Mouse (Mus musculus): Measurements from ENCODE around the gene Clhc1. TPM values are rescaled to one million over a fixed set of nuclear protein-coding genes. Genes with fewer than 3 reads are reported as not detected.
A peak's percentile ranks its signal among the peaks of the same experiment; 100 is the strongest.

Clhc1 gene
- total RNA-seq, 2 experiments from 2014 or later, result 0.37 TPM; not detected in 1

DNA sequence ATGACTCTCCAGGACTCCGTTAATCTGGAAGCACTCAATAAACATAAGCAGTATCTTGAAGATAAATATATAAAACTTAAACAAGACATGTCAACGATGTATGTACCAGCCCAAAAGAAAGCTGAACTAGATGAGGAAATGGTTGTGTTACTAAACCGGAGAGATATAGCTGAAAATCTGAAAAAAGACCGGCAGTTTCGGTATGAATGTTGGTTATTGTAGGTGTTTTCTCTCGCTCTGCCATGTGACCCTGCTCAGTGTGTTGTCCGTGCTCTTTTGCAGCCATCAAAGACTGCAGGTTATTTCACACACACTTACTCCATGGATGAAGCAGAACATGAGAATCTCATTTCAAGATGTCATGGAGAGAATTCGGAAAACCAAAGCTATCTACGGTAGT lies 12.7 kb downstream of the Clhc1 start:
- no peak for DNase-seq (ENCODE audit: low spot score in 2 of 2)

DNA sequence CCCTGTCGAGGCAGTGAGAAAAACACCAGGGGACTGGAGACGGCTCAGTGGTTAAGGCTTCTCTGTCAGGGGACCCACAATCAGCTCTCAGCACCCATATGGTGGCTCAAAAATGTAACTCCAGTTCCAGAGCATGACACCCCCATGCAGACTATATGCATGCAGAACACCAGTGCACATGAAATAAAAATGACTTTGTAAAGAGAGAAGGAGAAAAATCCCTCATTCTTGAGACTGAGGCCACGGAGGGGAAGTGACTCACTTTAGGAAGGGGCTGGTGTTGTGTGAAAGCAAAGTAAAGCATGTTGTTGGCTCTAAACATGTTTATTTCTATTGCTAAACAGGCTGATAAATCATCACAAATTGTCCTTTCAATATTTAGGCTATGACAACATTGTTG lies 13.2 kb downstream of the Clhc1 start:
- no peak for DNase-seq (ENCODE audit: low spot score in 2 of 2)

DNA sequence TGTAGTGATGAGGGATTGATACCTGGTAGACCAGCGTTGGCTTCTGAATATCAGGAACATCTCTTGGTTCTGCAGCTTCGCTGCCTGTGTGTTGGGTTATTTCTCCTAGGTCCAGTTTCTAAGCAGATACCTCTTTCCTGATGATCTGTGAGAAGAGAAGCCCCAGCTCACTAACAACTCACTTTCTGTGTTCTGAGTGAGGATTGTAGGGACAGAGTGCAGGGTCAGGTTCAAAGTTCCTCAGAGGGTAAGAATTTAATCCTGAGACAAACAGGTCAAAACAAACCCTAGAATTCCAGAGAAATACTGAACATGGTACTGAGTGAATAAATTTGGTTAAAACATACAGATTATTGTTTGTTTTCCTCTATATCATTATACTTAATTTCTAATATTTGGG lies 15.7 kb downstream of the Clhc1 start:
- no peak for DNase-seq (ENCODE audit: low spot score in 2 of 2)

DNA sequence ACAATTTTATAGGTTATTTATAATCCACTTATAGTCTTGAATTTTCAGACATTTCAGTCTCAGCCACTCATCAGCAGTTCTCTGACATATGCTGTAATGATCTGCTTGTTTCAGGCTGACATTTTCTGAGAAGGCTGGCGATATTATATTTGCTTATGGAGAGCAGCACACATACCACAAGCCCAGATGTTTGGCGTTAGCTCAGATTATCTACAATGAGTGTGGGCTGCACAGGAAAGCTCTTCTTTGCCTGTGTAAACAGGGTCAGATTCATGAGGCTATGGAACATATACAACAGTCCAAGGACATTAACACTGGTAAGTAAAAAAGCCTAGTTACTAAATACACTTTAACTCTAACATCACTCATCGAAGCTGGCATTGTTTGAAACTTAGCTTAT lies 23.8 kb downstream of the Clhc1 start:
- DNase-seq (ENCODE audit: low spot score in 2 of 2), result no peak

DNA sequence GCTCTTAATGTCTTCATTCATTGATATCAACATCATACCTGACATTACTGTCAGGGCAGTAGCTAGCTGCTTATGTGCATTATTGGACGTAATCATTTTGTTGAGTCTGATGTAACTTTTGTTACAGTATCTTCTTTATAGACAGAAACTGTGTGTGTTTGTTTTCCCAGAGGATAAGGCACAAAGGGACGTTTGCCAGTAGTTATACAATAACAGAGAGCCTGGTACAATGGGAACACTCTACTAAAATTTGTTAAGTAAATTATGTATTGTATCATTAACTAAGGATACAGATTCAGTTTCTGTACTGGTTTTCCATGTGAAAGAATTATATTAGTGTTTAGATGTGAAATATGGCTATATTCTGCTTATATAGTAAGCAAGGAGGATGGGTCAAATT lies 24.9 kb downstream of the Clhc1 start:
- no peak for DNase-seq (ENCODE audit: low spot score in 2 of 2)

DNA sequence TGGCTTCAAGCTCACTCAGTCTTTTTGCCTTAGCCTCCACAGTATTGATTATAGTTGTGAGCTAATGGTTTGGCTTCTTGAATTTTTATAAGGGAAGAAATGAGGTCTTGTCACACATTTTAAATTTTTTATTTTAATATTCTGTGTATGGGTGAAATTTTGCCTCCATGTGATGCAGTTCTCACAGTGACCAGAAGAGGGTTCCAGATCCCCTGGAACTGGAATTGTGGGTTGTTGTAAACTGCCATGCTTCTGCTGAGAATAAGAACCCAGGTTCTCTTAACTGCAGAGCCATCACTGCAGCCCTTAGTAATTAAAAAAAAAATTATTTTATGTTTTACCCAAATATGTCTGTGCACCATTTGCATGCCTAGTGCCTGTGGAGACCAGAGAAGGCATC lies 31.9 kb downstream of the Clhc1 start:
- DNase-seq (ENCODE audit: low spot score in 2 of 2), result no peak

DNA sequence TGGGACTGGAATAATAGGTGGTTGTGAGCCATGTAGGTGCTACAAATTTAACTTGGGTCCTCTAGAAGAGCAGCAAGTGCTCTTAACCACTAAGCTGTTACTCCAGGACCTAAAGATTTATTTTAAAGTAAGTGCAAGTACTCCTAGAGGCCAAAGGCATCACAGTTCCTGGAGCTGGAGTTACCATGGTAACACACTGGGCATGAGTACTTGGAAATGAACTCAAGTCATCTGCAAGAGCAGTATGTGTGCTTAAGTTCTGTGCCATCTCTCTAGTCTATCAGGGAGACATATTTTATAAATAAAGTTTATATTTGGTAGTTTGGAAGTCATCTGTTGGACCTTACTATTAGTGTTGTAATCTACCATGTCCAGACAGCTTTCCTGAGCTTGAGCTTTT lies 47.5 kb downstream of the Clhc1 start:
- DNase-seq (ENCODE audit: low spot score in 2 of 2), result no peak

DNA sequence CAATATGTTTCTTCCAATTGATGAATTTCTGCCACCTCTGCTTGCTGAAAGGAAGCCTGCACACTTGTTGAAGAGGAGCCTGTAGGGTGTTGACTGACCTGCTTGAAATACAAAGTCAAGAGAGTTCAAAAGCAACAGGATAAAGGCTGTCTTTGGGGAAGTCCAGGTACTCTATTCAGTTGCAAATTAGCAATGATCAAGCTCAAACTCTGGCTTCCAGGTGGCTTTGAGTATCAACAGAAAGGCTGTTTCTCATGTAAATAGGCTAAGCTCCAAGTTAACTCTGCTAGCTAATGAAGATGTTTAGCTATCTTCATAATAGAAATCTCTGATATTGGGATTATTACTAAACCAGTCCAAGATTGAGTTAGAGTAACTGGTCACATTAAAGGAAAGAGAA lies 49.4 kb downstream of the Clhc1 start:
- no peak for DNase-seq (ENCODE audit: low spot score in 2 of 2)

DNA sequence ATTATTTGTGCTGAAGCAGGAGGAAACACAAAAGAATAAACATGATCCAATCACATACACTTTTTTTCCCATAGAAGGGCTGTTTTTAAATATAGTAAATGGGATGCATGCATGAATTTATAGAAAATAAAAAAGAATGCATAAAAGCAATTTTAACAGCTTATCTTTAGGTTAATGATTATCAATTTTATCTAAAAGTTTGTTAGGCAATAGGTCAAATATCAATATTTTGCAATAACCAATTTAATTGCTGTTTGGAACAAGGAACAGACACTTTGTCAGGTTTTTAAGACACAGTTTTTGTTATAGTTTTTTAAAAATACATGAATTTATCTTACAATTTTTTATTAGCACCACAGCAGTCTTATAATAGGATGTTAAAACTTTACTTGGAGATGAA lies 51.2 kb downstream of the Clhc1 start:
- DNase-seq (ENCODE audit: low spot score in 2 of 2), result no peak

DNA sequence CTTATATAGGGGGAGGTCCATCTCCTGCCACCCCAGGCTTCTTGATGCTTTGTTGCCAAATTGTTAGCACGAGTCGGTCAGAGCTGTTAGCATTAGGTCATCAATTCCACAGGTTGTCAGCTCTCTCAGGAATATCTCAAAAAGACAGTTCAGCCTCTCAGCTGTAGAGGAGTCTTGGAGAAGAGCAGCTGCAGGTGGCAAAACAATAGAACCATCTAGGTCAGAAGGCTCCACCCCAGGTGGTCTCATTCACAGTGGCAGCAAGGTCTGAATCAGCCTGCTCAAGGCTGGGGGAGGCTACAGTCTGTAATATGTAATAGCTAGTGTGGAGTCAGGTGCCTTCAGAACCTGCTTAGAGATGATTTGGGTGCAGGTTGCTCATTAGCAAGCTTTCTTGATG lies 55.8 kb downstream of the Clhc1 start:
- no peak for DNase-seq (ENCODE audit: low spot score in 2 of 2)

DNA sequence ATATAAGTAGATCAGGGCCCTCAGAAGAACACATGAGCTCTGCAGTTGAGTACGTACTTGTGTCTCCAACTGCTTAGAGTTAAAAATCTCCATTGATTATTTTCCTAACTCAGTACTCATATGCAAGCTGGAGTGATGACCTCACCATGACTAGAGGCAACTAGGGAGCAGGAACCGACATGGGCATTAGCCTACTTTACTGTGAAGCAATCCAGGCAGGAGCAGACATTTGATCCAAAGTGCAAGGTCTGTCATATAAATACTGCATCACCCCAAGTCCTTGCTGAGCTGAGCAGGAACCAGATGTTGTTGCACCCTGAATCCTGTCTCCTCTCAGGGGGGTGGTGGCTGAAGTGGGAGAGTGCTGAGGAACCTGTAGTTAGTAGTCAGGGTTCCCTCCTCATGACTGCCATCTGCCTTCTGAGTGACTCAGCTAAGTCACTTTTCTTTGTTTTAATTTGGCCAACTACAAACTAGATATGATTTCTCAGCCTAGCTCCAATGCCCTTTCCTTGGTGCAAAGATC lies 59.8 kb downstream of the Clhc1 start:
- no peak for DNase-seq (ENCODE audit: low spot score in 2 of 2)

DNA sequence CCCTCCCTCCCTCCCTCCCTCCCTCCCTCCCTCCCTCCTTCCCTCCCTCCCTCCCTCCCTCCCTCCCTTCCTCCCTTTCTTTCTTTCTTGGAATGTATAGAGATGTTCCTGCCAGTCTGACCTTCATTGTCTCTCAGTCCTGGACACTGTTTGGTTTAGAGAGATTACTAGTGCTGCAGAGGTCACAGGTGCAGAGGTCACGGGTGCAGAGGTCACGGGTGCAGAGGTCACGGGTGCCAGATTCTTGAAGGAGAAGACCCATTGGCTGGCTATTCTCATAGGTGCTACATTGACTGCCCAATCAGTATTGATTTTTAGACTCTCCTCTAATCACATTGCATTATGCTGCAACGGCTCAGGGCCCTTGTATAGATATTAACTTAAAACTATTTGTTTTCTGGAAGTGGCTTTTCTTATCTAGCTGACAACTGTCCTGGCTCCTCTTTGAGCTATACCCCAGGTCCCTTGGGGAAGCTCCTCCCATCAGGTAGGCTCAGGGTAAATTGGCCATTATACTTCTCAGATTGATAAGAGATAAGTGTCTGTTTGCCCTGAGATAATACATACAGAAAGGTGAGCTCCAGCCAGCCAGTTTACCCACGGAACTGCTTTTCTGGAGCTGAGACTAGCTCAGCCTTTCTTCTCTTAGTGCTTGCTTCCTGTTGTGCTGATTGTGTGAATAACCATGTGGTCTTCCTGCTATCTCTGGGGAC lies 62.2 kb downstream of the Clhc1 start:
- DNase-seq (ENCODE audit: low spot score in 2 of 2), result no peak

DNA sequence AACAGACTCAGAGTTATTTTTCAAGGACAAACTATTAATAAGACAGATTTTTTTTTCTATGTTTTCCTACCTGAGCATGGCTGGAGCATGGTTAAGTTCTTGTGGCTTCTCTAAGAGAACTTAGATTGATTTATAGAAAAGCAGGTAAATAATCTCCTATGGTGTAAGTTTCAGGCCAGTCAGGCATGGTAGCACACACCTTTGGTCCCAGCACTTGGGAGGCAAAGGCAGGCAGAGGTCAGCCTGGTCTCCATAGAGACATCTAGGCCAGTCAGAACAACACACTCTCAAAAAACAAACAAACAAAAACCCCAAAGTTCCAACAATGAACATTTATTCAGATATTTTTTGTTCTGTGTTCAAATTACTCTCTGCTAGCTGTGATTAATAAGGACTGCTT lies 64.3 kb downstream of the Clhc1 start:
- DNase-seq (ENCODE audit: low spot score in 2 of 2), result no peak

DNA sequence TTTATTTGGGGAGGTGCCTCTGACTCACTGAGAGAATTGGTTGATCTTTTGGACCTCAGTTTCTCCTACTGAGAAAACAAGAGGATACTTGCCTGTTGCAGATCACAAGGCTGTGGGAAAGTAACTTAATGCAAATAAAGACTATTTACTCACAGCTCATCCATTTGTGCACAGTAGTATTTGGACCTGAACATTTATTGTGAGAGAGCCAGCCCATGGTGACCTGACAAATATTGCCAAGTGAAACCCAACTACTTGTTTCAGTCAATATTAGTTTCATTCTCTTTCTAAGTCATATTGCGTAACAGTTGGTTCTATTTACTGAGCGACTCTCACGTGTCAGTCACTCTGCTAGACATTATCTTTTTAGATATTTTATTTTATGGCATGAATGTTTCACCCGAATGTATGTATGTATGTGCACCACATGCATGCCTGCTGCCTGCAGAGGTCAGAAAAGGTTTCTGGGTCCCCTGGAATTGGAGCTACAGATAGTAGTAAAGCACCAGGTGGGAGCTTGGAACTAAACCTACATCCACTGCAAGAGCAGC lies 65.5 kb downstream of the Clhc1 start:
- no peak for DNase-seq (ENCODE audit: low spot score in 2 of 2)

DNA sequence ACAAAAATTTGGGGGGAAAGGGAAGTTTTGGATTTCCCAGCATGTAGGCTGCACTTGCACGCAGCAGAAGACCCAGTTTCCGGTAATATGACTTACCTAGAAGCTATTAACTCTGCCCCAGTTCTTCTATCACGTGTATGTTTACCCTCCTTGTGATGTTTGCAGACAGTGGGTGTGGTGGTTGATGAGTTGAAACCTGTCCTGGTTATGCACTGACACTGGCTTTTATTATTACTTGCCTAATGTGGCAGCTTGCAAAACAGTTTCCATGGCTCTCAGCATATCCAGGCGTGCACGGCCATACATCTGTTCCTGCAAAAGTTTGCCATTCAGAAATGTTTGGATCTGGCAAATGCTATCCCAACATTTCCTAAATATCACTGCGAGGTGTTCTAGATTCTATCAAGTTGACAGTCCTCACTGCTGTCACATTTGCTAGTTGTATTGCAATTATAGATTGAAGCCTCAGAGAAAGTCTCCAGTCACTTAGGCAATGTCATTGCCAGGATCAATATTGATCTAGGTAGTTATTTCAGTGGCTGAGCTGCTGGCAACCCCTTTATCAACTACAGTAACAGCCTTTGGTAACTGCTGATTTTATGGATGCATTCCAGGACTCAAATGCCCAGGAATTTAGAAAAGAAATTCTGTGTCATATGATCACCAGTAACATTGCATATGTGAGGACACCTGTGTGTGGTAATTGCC lies 66.6 kb downstream of the Clhc1 start:
- DNase-seq (ENCODE audit: low spot score in 2 of 2), result peak in 1 of 2 experiments; percentile 53

DNA sequence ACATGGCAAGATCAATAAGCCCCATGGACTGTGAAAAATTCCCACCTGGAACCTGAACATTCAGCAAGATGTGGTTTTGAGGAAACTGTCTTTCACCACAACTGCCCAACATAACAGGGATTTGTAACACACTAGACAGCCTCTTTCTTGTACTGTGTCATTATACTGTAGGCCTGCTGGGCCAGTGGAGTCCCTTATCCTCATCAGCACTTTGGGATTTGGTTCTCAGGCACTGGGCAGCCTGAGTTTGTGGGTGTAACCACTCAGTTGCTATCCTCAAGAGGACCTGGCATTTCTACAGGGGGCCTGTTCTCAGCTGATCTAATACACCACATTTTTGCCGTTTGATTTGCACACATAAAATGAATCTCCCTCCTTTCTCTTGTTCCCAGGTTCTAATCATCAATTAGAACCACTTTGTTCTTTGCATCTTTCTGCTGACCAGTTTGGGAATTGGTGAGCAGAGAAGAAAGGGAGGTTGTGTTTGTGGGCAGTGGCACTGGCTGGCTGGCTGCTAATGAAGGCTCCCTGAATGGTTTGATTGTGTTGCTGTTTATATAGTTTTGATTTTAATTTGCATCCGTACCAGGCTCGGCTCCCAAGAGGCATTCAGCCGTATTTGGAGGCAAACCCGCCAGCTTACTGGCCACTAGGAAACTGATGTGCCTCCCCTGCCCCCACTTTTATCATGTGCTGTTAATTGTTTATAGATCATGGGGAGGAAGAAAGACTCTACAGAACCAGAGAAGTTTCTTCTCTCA lies 74.5 kb downstream of the Clhc1 start:
- peak in 1 of 2 experiments; percentile 52 for DNase-seq (ENCODE audit: low spot score in 2 of 2)

DNA sequence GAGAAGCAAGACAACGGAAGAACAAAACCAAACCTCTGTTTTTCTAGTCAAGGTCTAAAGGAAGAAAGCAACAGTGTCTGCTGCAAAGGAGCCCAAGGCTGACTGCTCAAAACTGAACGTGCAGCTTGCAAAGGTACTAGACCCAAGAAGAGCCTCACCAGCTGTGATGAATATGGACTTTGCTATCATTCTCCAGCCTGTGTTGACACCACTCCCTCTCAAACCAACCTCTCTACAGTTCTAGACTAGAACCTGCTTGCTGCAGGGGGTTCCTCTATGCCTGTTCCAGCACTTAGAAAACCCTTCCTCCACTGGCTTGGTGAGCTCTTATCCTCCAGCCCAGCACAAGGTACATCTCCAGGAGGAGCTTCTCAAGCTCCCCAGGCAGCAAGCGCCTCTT lies 75.6 kb downstream of the Clhc1 start:
- no peak for DNase-seq (ENCODE audit: low spot score in 2 of 2)

DNA sequence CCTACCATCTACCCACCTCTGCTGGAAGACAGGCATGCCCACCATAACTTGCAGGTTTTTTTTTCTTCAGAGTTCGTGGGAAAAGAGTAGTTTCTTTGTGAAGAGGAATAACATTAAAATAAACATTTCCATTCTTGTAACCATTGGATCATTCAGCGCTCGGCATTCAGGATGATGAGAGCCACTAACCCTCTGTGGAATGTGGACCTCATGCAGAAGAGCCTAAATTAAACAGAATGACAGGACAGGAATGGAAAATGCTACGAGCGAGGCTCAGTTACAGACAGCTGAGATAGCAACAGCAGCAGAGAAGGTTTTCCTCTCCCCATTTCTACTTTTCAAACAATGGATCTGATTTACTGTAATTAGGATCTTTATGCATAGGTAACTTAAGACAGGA lies 78.8 kb downstream of the Clhc1 start:
- no peak for DNase-seq (ENCODE audit: low spot score in 2 of 2)

DNA sequence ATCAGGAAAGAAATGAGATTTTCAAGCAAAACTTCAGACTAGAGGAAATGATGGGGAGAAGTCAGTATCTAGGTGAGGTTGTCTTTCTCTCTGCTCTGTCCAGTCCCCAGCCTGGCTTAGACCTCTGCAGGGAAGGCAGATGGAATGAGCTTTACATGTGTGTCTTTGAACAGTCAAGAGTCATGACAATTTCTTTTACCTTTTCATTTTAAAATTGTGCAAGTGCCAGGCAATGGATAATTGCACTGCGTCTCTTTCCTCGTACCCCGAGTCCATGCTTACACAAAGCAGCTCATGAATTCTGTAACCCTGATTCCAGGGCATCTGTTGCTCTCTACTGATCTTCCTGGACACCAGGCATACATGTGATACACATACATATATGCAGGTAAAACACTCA lies 80.0 kb downstream of the Clhc1 start:
- no peak for DNase-seq (ENCODE audit: low spot score in 2 of 2)
